Mouse (Mus musculus): ENCODE data around the gene Slc12a7.

DNA sequence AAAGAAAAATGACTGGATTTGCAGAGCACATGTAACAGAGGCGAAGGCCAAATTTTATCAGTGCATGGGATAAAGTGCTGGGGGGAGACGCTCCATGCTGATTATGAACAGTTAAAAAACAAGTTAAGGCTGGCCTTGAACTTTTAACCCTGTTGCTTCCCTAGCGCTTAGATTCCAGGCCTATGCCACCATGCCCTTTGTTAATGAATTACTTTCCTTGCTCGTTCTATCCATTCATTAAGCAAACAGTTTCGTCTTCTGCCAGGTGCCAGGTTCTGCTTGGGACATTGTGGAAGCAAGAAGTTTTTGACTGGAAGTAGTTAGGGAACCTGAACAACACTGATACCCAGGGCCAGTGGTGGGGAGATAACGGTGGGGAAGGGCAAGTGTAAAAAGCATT, 90.8 kb downstream of the Slc12a7 start:
- TF ChIP-seq CTCF (IDR thresholded peaks at IDR 0.05; ENCODE audit: control insufficient read depth, insufficient read depth, insufficient replicate concordance, low read depth, low read length) = no peak
- TF ChIP-seq POLR2A (IDR thresholded peaks at IDR 0.05; ENCODE audit: control insufficient read depth, low read depth, low read length) = no peak

All from testis, adult 2 months (tissue).